Comparison of ENCODE assay signal across 9 mouse cellular contexts in the genomic region with DNA sequence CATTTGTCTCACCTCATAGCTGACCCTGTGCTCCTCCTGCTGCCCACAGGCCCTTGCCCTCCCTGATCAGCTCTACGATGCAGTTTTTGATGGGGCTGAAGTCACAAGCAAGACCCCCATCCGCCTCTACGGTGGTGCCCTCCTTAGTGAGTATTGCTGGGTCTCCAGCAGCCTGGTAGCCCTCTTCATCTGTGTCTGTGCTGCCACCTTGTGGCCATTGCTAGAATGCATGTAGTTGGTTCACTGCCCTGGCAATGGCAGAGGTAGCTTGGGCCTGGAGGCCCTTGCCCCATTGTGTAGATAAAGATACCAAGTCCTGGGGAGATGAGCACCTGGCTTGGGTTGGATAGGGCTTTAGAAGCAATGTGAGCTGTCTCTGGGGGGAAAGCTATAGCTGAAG. TPM values are rescaled to one million over a fixed set of nuclear protein-coding genes. Genes with fewer than 3 reads are reported as not detected.
A peak's percentile ranks its signal among the peaks of the same experiment; 100 is the strongest.
DNase-seq lines count a peak whose midpoint lies in the region; ATAC-seq and TF ChIP-seq lines count a peak whose summit lies in the region.
"Had no signal": no experiment of that assay in that cellular context is flagged by ENCODE, and none has a peak within 500 bp of the region (broad histone marks: within the 10 kb centered on the region; RNA-seq: fewer than 3 reads in every experiment).

No protein-coding gene starts in this region.

- no peak for TF ChIP-seq EP300 in heart, postnatal 0 days (IDR thresholded peaks at IDR 0.05; ENCODE audit: low read depth)

- ATAC-seq in CD4-positive, CD25-positive, alpha-beta regulatory T cell, adult 4 months: peak; percentile 79
- peak; percentile 53 for ATAC-seq in heart, postnatal 0 days (ENCODE audit: insufficient read depth, low read depth)
- ATAC-seq in liver, embryonic 12.5 days: peak; percentile 40; the same call in 1 of the 2 replicates

- H3K27ac ChIP-seq in forebrain, embryonic 10.5 days: peak overlapping the region; percentile 44; the same call in 1 of the 2 replicates
- H3K27ac ChIP-seq in heart, postnatal 0 days (ENCODE audit: low read depth): no peak overlapping the region
- H3K27ac ChIP-seq in liver, embryonic 12.5 days: no peak overlapping the region
- H3K27ac ChIP-seq: embryonic facial prominence, embryonic 12.5 days had no signal

- peak; percentile 91 for TF ChIP-seq CTCF in brain, embryonic 14.5 days (IDR thresholded peaks at IDR 0.05; ENCODE audit: borderline replicate concordance, extremely low read depth, insufficient read depth, insufficient read length)
- peak; percentile 97 for TF ChIP-seq CTCF in heart, postnatal 0 days (IDR thresholded peaks at IDR 0.05; ENCODE audit: low read depth)

- H3K4me2 ChIP-seq in heart, postnatal 0 days (ENCODE audit: low read depth, low read length): no peak overlapping the region
- H3K4me2 ChIP-seq in liver, embryonic 12.5 days: no peak overlapping the region
- H3K4me2 ChIP-seq: embryonic facial prominence, embryonic 12.5 days had no signal

- H3K4me1 ChIP-seq in forebrain, embryonic 10.5 days: peaks cover 56% of the 10 kb centered on the region
- H3K4me1 ChIP-seq in heart, postnatal 0 days (ENCODE audit: control insufficient read depth, insufficient read depth): no peaks in the 10 kb centered on the region
- peaks cover 5% of the 10 kb centered on the region; the same call in 1 of the 2 replicates for H3K4me1 ChIP-seq in liver, embryonic 12.5 days

- TF ChIP-seq POLR2A in brain, embryonic 14.5 days (IDR thresholded peaks at IDR 0.05; ENCODE audit: borderline replicate concordance, extremely low read depth, insufficient read depth, insufficient read length, poor library complexity, severe bottlenecking): no peak

- no peaks in the 10 kb centered on the region for H3K9me3 ChIP-seq in forebrain, embryonic 10.5 days
- no peaks in the 10 kb centered on the region for H3K9me3 ChIP-seq in heart, postnatal 0 days (replicated peaks; ENCODE audit: control insufficient read depth, low read length)
- H3K9me3 ChIP-seq in liver, embryonic 12.5 days (replicated peaks): no peaks in the 10 kb centered on the region
- H3K9me3 ChIP-seq: embryonic facial prominence, embryonic 12.5 days had no signal

- DNase-seq in brain, embryonic 14.5 days (ENCODE audit: low read depth): peak; percentile 91
- peak; percentile 92 for DNase-seq in forebrain, embryonic 10.5 days (ENCODE audit: extremely low spot score, low spot score)
- DNase-seq in heart, postnatal 0 days (ENCODE audit: low spot score): peak; percentile 57
- DNase-seq in kidney, postnatal 14 days: peak; percentile 92
- peak; percentile 95 for DNase-seq in neural tube, embryonic 10.5 days (ENCODE audit: extremely low spot score, low spot score)
- DNase-seq in splenic B cell, adult 2 months (ENCODE audit: low read depth, low spot score): peak; percentile 95

- no peak overlapping the region for H3K9ac ChIP-seq in heart, postnatal 0 days (replicated peaks; ENCODE audit: low read depth, low read length)
- no peak overlapping the region for H3K9ac ChIP-seq in liver, embryonic 12.5 days
- H3K9ac ChIP-seq: embryonic facial prominence, embryonic 12.5 days had no signal

- WGBS in forebrain, embryonic 10.5 days: 44% methylated on average over 3 of the region's 3 CpGs
- WGBS in heart, postnatal 0 days: 25% methylated on average over 3 of the region's 3 CpGs
- WGBS in liver, embryonic 12.5 days (ENCODE audit: insufficient replicate concordance): 17% methylated on average over 3 of the region's 3 CpGs

- H3K4me3 ChIP-seq in forebrain, embryonic 10.5 days: no peak overlapping the region
- H3K4me3 ChIP-seq in heart, postnatal 0 days (ENCODE audit: low read depth, low read length): no peak overlapping the region
- H3K4me3 ChIP-seq in liver, embryonic 12.5 days: no peak overlapping the region
- H3K4me3 ChIP-seq: embryonic facial prominence, embryonic 12.5 days had no signal

- peaks cover 71% of the 10 kb centered on the region for H3K36me3 ChIP-seq in forebrain, embryonic 10.5 days (replicated peaks)
- H3K36me3 ChIP-seq in heart, postnatal 0 days (replicated peaks; ENCODE audit: control insufficient read depth, insufficient read depth, low read length): peaks cover 12% of the 10 kb centered on the region; the same call in 1 of the 2 replicates
- H3K36me3 ChIP-seq in liver, embryonic 12.5 days: no peaks in the 10 kb centered on the region
- H3K36me3 ChIP-seq in splenic B cell, adult 2 months (ENCODE audit: control insufficient read depth, insufficient read depth, low read length, poor library complexity, severe bottlenecking): peaks cover 23% of the 10 kb centered on the region
- H3K36me3 ChIP-seq: embryonic facial prominence, embryonic 12.5 days had no signal

- H3K27me3 ChIP-seq in forebrain, embryonic 10.5 days (ENCODE audit: poor library complexity, severe bottlenecking): no peaks in the 10 kb centered on the region
- 0 out of 2 replicates have a peak, but pooled peaks cover 4% of the 10 kb centered on the region for H3K27me3 ChIP-seq in heart, postnatal 0 days (ENCODE audit: control insufficient read depth, insufficient read depth, low read length)
- peaks cover 23% of the 10 kb centered on the region; the same call in 1 of the 2 replicates for H3K27me3 ChIP-seq in liver, embryonic 12.5 days (replicated peaks)
- no peaks in the 10 kb centered on the region for H3K27me3 ChIP-seq in splenic B cell, adult 2 months (ENCODE audit: control insufficient read depth, insufficient read depth, low read length, poor library complexity, severe bottlenecking)
- H3K27me3 ChIP-seq: embryonic facial prominence, embryonic 12.5 days had no signal

RNA-seq across cellular contexts. Expression of a gene that starts 11.5 kb away (rescaled TPM):
- 10 to 100 TPM; 48.6 to 70.7 TPM for polyA plus RNA-seq in CD4-positive, CD25-positive, alpha-beta regulatory T cell, adult 4 months (2017; shearing (Covaris generic))
- 145 and 192 TPM in 2 replicates for polyA plus RNA-seq in brain, embryonic 14.5 days (2012; rRNA removed)
- polyA plus RNA-seq in forebrain, embryonic 10.5 days (2016; fragmentation: Nextera tagmentation; extraction: Ambion mirVana): 74.4 and 77.0 TPM in 2 replicates
- total RNA-seq in heart, postnatal 0 days (2014; rRNA removed; ENCODE audit: low replicate concordance): 74.3 and 77.2 TPM in 2 replicates
- polyA plus RNA-seq in heart, postnatal 0 days (2015; fragmentation: Nextera tagmentation; extraction: Ambion mirVana): 15.1 and 17.4 TPM in 2 replicates
- 2.6 and 3.2 TPM in 2 replicates for polyA plus RNA-seq in liver, embryonic 12.5 days (2016; fragmentation: Nextera tagmentation; extraction: Ambion mirVana)
